Mouse (Mus musculus) megakaryocyte, embryonic 14.5 days (primary cell): ENCODE results near the gene Commd8. TPM values are rescaled to one million over a fixed set of nuclear protein-coding genes. Genes with fewer than 3 reads are reported as not detected.

Experiments
- H3K27me3 ChIP-seq: replicated peaks from 2 replicates; pipeline ENCODE3; 2012; ENCODE audit warnings: inconsistent platforms
- H3K36me3 ChIP-seq: replicated peaks from 2 replicates; pipeline ENCODE3; 2012; ENCODE audit warnings: low read length, inconsistent platforms, mixed read lengths
- H3K4me1 ChIP-seq: 2 replicates; pipeline ENCODE4 v1.6.1; 2012; ENCODE audit warnings: inconsistent platforms
- H3K4me3 ChIP-seq: replicated peaks from 2 replicates; pipeline ENCODE3; 2012; ENCODE audit warnings: moderate library complexity, mild to moderate bottlenecking, inconsistent platforms
- H3K9me3 ChIP-seq: 2 replicates; pipeline ENCODE4 v1.6.1; 2012; ENCODE audit warnings: inconsistent platforms
- FLI1 ChIP-seq: IDR thresholded peaks from 2 replicates; pipeline ENCODE4 v1.6.1; 2012; ENCODE audit warnings: low read length, inconsistent platforms, mixed read lengths
- GATA1 ChIP-seq: IDR thresholded peaks from 3 replicates; pipeline ENCODE4 v1.6.1; 2012; ENCODE audit warnings: mixed read lengths, low read length, inconsistent platforms, borderline replicate concordance
- polyA plus RNA-seq: library from polyadenylated mRNA; stranded (reverse); fragments of >175 nt; gene quantifications from 2 replicates; pipeline ENCODE4 v1.2.3, GENCODE M21; 2012; ENCODE audit warnings: low replicate concordance; ENCODE audit not compliant: insufficient read depth

Commd8 gene
- polyA plus RNA-seq, 1 experiment, result 5.4 TPM

GRCm38 (mm10) chr5:72201600-72201999 lies 33.6 kb upstream of the Commd8 start:
- Histone ChIP-seq H3K9me3 (peaks cover 7% of the 10 kb centered on the region; the same call in 1 of the 2 replicates), H3K4me3 (no peak overlapping the region), H3K36me3 (no peaks in the 10 kb centered on the region), H3K4me1 (peaks cover 32% of the 10 kb centered on the region), H3K27me3 (no peaks in the 10 kb centered on the region)
- TF ChIP-seq FLI1 (no peak), GATA1 (no peak)

GRCm38 (mm10) chr5:72195442-72195841 lies 27.5 kb upstream of the Commd8 start:
- no peaks in the 10 kb centered on the region for H3K36me3 ChIP-seq
- no peaks in the 10 kb centered on the region for H3K4me1 ChIP-seq
- no peaks in the 10 kb centered on the region for H3K27me3 ChIP-seq
- H3K9me3 ChIP-seq, result peaks cover 7% of the 10 kb centered on the region; the same call in 1 of the 2 replicates
- TF ChIP-seq GATA1, result no peak
- TF ChIP-seq FLI1, result no peak
- H3K4me3 ChIP-seq, result no peak overlapping the region

- Histone ChIP-seq H3K9me3 (peaks cover 1% of the 10 kb centered on the region; the same call in 1 of the 2 replicates), H3K4me1 (no peaks in the 10 kb centered on the region; the same call in 1 of the 2 replicates), H3K4me3 (no peak overlapping the region), H3K27me3 (no peaks in the 10 kb centered on the region), H3K36me3 (no peaks in the 10 kb centered on the region)
- TF ChIP-seq GATA1 (no peak), FLI1 (no peak)
These were observed 23.9 kb upstream of the Commd8 start for GRCm38 (mm10) chr5:72191932-72192331.

GRCm38 (mm10) chr5:72191154-72191553 lies 23.2 kb upstream of the Commd8 start:
- no peaks in the 10 kb centered on the region for H3K36me3 ChIP-seq
- no peak overlapping the region for H3K4me3 ChIP-seq
- no peaks in the 10 kb centered on the region for H3K9me3 ChIP-seq
- H3K4me1 ChIP-seq, result peaks cover 2% of the 10 kb centered on the region; the same call in 1 of the 2 replicates
- TF ChIP-seq FLI1 (no peak), GATA1 (no peak)
- H3K27me3 ChIP-seq, result no peaks in the 10 kb centered on the region

DNA sequence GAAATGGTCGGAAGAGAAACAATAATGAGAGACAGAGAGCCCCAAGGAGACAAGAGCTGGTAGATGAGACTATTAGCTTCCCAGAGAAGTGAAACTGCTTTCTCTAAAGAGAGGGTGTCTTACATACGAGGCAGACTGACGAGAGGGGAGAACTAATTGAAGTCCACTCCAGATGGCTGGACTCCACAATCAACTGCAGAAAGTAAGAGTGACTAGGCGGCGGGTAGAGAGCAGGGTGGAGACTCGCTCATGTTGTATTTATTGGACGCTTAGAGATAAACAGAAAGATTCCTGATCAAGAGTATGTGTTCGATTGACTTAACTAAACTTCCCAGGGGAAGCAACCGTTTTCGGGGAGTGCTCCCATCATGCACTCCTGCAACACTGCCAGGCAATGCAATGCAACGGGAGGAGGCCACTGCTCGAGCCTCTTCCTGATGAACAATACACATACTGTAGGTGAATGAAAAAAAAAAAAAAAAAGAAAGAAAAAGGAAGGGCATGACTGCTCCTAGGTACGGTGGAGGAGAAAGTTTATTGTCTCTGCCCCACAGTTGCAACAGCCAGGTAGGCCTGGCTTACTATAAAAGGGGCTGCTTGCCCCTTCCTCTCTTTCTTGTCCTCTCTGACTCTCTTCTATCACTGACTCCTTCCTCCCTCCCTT lies 16.6 kb upstream of the Commd8 start:
- Histone ChIP-seq H3K4me3 (no peak overlapping the region), H3K4me1 (peaks cover 55% of the 10 kb centered on the region), H3K36me3 (no peaks in the 10 kb centered on the region), H3K9me3 (no peaks in the 10 kb centered on the region), H3K27me3 (no peaks in the 10 kb centered on the region)
- no peak for TF ChIP-seq GATA1

DNA sequence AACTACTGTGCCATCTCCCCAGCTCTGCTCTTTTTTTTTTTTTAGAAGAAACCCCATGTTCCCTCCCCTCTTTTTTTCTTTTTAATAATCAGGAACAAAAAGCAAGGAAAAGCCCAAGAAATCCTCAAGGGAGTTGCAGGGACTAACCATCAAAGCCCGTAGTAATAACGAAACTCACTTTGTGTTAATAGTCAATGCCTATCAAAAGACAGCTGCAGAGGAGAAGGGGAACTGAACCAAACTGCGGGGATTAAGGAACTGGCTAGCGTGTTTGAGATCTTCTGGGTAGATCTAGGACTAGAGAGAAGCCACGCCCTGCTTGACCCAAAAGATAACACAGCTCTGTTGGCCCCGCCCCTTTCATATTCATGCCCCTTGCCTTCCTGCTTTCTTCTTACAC lies 15.9 kb upstream of the Commd8 start:
- H3K9me3 ChIP-seq, result no peaks in the 10 kb centered on the region
- H3K27me3 ChIP-seq, result no peaks in the 10 kb centered on the region
- H3K4me3 ChIP-seq, result peak overlapping the region; percentile 81
- no peaks in the 10 kb centered on the region for H3K36me3 ChIP-seq
- TF ChIP-seq GATA1 (no peak), FLI1 (no peak)
- H3K4me1 ChIP-seq, result peaks cover 55% of the 10 kb centered on the region

DNA sequence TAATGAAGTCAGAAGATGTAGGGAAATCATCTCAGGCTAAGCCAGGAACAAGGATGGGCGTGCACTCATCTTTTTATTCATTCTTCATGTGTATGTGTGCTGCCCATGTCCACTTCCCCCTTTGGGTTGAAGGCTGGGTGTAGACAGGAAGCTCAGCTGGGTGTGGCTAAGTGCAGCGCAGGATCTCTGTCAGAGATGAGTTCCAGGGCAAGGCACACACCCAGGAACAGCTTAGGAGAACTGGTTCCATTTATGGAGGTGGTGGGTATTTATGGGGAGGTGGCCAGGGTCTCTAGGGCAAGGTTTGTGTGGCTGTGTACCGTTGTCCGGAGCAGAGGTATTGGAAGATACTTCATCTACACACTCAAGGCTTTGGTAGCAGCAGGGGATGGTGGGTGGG lies 14.8 kb upstream of the Commd8 start:
- no peaks in the 10 kb centered on the region for H3K9me3 ChIP-seq
- no peaks in the 10 kb centered on the region for H3K27me3 ChIP-seq
- TF ChIP-seq FLI1, result no peak
- no peak for TF ChIP-seq GATA1
- H3K36me3 ChIP-seq, result no peaks in the 10 kb centered on the region
- H3K4me3 ChIP-seq, result peak overlapping the region; percentile 77
- peaks cover 55% of the 10 kb centered on the region for H3K4me1 ChIP-seq

DNA sequence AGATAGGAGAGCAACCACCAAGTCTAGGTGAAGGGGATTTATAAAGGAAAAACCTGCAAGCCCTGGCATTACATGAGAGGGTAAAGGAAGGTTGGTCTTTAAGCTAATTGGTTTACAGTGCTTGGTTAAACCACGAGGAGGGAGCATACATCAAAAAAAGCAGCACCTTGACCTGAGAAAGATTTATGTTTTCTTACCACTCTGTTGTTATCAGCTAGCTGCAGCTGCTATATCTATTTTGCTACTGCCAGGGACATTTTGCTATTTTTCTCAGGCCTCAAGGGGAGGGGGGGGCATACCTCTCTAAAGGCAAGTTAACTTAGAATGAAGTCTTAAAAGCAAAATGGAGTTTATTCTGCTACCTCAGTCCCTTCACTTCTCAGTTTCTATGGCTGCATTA lies 13.2 kb upstream of the Commd8 start:
- Histone ChIP-seq H3K9me3 (no peaks in the 10 kb centered on the region), H3K36me3 (no peaks in the 10 kb centered on the region), H3K4me1 (peaks cover 54% of the 10 kb centered on the region), H3K27me3 (no peaks in the 10 kb centered on the region), H3K4me3 (no peak overlapping the region)
- TF ChIP-seq FLI1 (no peak), GATA1 (no peak)

- Histone ChIP-seq H3K9me3 (no peaks in the 10 kb centered on the region), H3K4me3 (no peak overlapping the region), H3K36me3 (no peaks in the 10 kb centered on the region), H3K4me1 (peaks cover 3% of the 10 kb centered on the region; the same call in 1 of the 2 replicates), H3K27me3 (no peaks in the 10 kb centered on the region)
- TF ChIP-seq GATA1, result no peak
- TF ChIP-seq FLI1, result no peak
These were observed 7.5 kb upstream of the Commd8 start for GRCm38 (mm10) chr5:72175530-72175929.

GRCm38 (mm10) chr5:72175050-72175449 lies 7.1 kb upstream of the Commd8 start:
- no peaks in the 10 kb centered on the region for H3K9me3 ChIP-seq
- H3K4me3 ChIP-seq, result no peak overlapping the region
- TF ChIP-seq FLI1 (no peak), GATA1 (no peak)
- no peaks in the 10 kb centered on the region for H3K27me3 ChIP-seq
- peaks cover 3% of the 10 kb centered on the region; the same call in 1 of the 2 replicates for H3K4me1 ChIP-seq
- H3K36me3 ChIP-seq, result no peaks in the 10 kb centered on the region

- Histone ChIP-seq H3K4me1 (peaks cover 7% of the 10 kb centered on the region; the same call in 1 of the 2 replicates), H3K27me3 (no peaks in the 10 kb centered on the region), H3K9me3 (no peaks in the 10 kb centered on the region), H3K4me3 (no peak overlapping the region), H3K36me3 (no peaks in the 10 kb centered on the region)
- TF ChIP-seq FLI1 (no peak), GATA1 (no peak)
These were observed 5.5 kb upstream of the Commd8 start for GRCm38 (mm10) chr5:72173521-72173920.
